Mouse (Mus musculus) cerebellum, adult 2 months (tissue): ENCODE measurements around the gene Gm48551.

ENCODE experiments used
- CTCF ChIP-seq: fragments of 200-500 bp; IDR thresholded peaks from 2 replicates; pipeline ENCODE4 v1.5.1; 2011; ENCODE audit warnings: low read depth, mild to moderate bottlenecking, control low read depth, low read length, moderate library complexity, borderline replicate concordance; ENCODE audit not compliant: insufficient read depth
- POLR2A ChIP-seq: fragments of 200-500 bp; IDR thresholded peaks from 2 replicates; pipeline ENCODE4 v1.6.1; 2011; ENCODE audit warnings: low read length, control low read depth, borderline replicate concordance; ENCODE audit not compliant: insufficient read depth

- TF ChIP-seq POLR2A (no peak), CTCF (no peak)
These were observed 30.9 kb downstream of the Gm48551 start for GRCm38 (mm10) chr10:81415146-81415545.
